ENCODE assay signal across 9 mouse cellular contexts in the genomic region with DNA sequence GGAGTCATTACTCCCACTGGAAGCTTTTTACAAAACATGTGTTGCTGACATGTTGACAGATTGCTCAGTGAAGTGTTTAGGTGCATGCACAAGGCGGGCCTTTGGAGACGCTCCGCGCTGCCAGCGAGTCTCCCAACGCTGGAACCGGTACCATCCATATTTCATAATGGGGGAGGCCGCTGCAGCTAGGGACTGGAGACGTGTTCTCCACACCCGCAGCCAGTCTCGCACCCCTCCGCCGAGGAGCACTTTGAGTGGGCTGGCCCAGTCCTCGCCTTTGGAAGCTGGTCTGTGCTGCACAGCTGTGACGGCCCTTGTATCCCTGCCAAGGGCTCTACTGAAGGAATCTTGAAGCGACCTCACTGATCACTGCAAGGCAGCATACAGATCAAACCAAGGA.
DNase-seq lines count a peak whose midpoint lies in the region; ATAC-seq and TF ChIP-seq lines count a peak whose summit lies in the region.
"Had no signal": no experiment of that assay in that cellular context is flagged by ENCODE, and none has a peak within 500 bp of the region (broad histone marks: within the 10 kb centered on the region; RNA-seq: fewer than 3 reads in every experiment).

No protein-coding gene starts in this region.

- 35% methylated on average over 16 of the region's 16 CpGs for WGBS in intestine, embryonic 15.5 days
- WGBS in midbrain, postnatal 0 days: 11% methylated on average over 16 of the region's 16 CpGs

- DNase-seq in urinary bladder, postnatal 25 days (ENCODE audit: low spot score): peak; percentile 18
- DNase-seq in urinary bladder, adult 2 months (ENCODE audit: low spot score): no peak
- peak; percentile 40 to 50 for DNase-seq in gastrocnemius, postnatal 36 days
- peak; percentile 73 to 90 for DNase-seq in left cerebral cortex, postnatal 14 days (ENCODE audit: low spot score in 2 of 2)
- peak; percentile 92 for DNase-seq in midbrain, postnatal 0 days (ENCODE audit: low spot score)
- DNase-seq in testis, postnatal 10 days (ENCODE audit: low spot score): peak; percentile 68

- H3K9me3 ChIP-seq in intestine, embryonic 15.5 days: no peaks in the 10 kb centered on the region
- no peaks in the 10 kb centered on the region for H3K9me3 ChIP-seq in midbrain, postnatal 0 days (ENCODE audit: low read length)

- H3K4me1 ChIP-seq in intestine, embryonic 15.5 days (replicated peaks): peaks cover 29% of the 10 kb centered on the region
- H3K4me1 ChIP-seq in midbrain, postnatal 0 days (ENCODE audit: insufficient read depth, low read length): peaks cover 36% of the 10 kb centered on the region

- no peaks in the 10 kb centered on the region for H3K36me3 ChIP-seq in intestine, embryonic 15.5 days
- H3K36me3 ChIP-seq in midbrain, postnatal 0 days (ENCODE audit: insufficient read depth, low read length): no peaks in the 10 kb centered on the region
- H3K36me3 ChIP-seq: G1E had no signal

- TF ChIP-seq CTCF in midbrain, postnatal 0 days (IDR thresholded peaks at IDR 0.05): no peak

- peak; percentile 88 for ATAC-seq in intestine, embryonic 15.5 days
- ATAC-seq in midbrain, postnatal 0 days (ENCODE audit: low FRiP score): peak; percentile 84
- ATAC-seq in megakaryocyte progenitor cell, adult 5-6 weeks (replicated peaks; ENCODE audit: poor library complexity): no peak

- no peak overlapping the region for H3K4me3 ChIP-seq in intestine, embryonic 15.5 days (replicated peaks)
- H3K4me3 ChIP-seq in midbrain, postnatal 0 days (ENCODE audit: low read depth, low read length): no peak overlapping the region

- peak overlapping the region; percentile 62 for H3K27ac ChIP-seq in intestine, embryonic 15.5 days
- H3K27ac ChIP-seq in midbrain, postnatal 0 days (ENCODE audit: low read depth, low read length): peak overlapping the region; percentile 19

- H3K27me3 ChIP-seq in intestine, embryonic 15.5 days (replicated peaks): no peaks in the 10 kb centered on the region
- H3K27me3 ChIP-seq in midbrain, postnatal 0 days (ENCODE audit: insufficient read depth, low read length): no peaks in the 10 kb centered on the region

- H3K9ac ChIP-seq in intestine, embryonic 15.5 days: no peak overlapping the region
- 0 out of 2 replicates have a peak overlapping the region, but pooled peaks have one; percentile 2 for H3K9ac ChIP-seq in midbrain, postnatal 0 days (replicated peaks; ENCODE audit: low read length, poor library complexity, severe bottlenecking)

- peak overlapping the region; percentile 31 for H3K4me2 ChIP-seq in intestine, embryonic 15.5 days (replicated peaks)
- peak overlapping the region; percentile 7 for H3K4me2 ChIP-seq in midbrain, postnatal 0 days (ENCODE audit: low read depth, low read length, poor library complexity, severe bottlenecking)

- intact Hi-C loops in gastrocnemius, postnatal 36 days (cut with DNase I): no loop called here
- intact Hi-C loops in left cerebral cortex, postnatal 14 days (cut with DNase I): loop anchor here (10.0 kb wide), 1 partner anchor 118 kb away; a partner anchor contains a TSS
